Mouse (Mus musculus) A20 (cell line): ENCODE data around the gene Slc12a4.
"Not testable (repeated sequence)": the region's sequence is repeated elsewhere in the genome, so short reads cannot be mapped to it uniquely, and the experiment has no call there.

Source experiments
- DNase-seq: peaks from one replicate; pipeline ENCODE4 v3.0.0-alpha.2; 2011; ENCODE audit warnings: low read depth, low spot score

Gene Slc12a4

GRCm38 (mm10) chr8:105965905-105966341, at the start of gene Slc12a4:
Slc12a4 (minus strand) TSS chr8:105966097.
- peak; percentile 84 for DNase-seq

- DNase-seq, result not testable (repeated sequence)
These were observed 46.3 kb upstream of the Slc12a4 start for GRCm38 (mm10) chr8:106012203-106012602.

- no peak for DNase-seq
These were observed 45.7 kb upstream of the Slc12a4 start, which contains the start of gene Ddx28 for GRCm38 (mm10) chr8:106011643-106011986. Ddx28 (minus strand) TSS chr8:106011882.

- DNase-seq, result peak; percentile 94
These were observed 45.1 kb upstream of the Slc12a4 start for GRCm38 (mm10) chr8:106010748-106011642.

GRCm38 (mm10) chr8:106007891-106008290, 42.0 kb upstream of the Slc12a4 start:
- peak; percentile 44 for DNase-seq

- peak; percentile 39 for DNase-seq
These were observed 41.2 kb upstream of the Slc12a4 start for GRCm38 (mm10) chr8:106007135-106007534.

- peak; percentile 50 for DNase-seq
These were observed 40.5 kb upstream of the Slc12a4 start for GRCm38 (mm10) chr8:106006413-106006812.

- DNase-seq, result no peak
These were observed 40.0 kb upstream of the Slc12a4 start, which contains the start of gene Dpep2nb for GRCm38 (mm10) chr8:106005875-106006274. Dpep2nb (minus strand) TSS chr8:106005975.

- no peak for DNase-seq
These were observed 38.8 kb upstream of the Slc12a4 start for GRCm38 (mm10) chr8:106004538-106005207.

GRCm38 (mm10) chr8:106001908-106002307, 36.0 kb upstream of the Slc12a4 start:
- no peak for DNase-seq

GRCm38 (mm10) chr8:105998971-105999370, 33.1 kb upstream of the Slc12a4 start:
- DNase-seq, result no peak

GRCm38 (mm10) chr8:105996359-105996758, 30.5 kb upstream of the Slc12a4 start:
- DNase-seq, result no peak

- DNase-seq, result peak; percentile 78
These were observed 27.3 kb upstream of the Slc12a4 start for GRCm38 (mm10) chr8:105993226-105993625.

- DNase-seq, result peak; percentile 93
These were observed 26.6 kb upstream of the Slc12a4 start for GRCm38 (mm10) chr8:105992499-105992898.

- no peak for DNase-seq
These were observed 25.6 kb upstream of the Slc12a4 start for GRCm38 (mm10) chr8:105991546-105991945.

- DNase-seq, result peak; percentile 89
These were observed 25.0 kb upstream of the Slc12a4 start, which contains the start of gene Dus2 for GRCm38 (mm10) chr8:105990856-105991387. Dus2 (plus strand) TSS chr8:105991337.

GRCm38 (mm10) chr8:105988546-105988945, 22.6 kb upstream of the Slc12a4 start:
- no peak for DNase-seq

GRCm38 (mm10) chr8:105983406-105983805, 17.5 kb upstream of the Slc12a4 start:
- peak; percentile 15 for DNase-seq

GRCm38 (mm10) chr8:105981146-105981545, 15.2 kb upstream of the Slc12a4 start:
- no peak for DNase-seq

- peak; percentile 53 for DNase-seq
These were observed 13.4 kb upstream of the Slc12a4 start, which contains the start of gene Dpep3 for GRCm38 (mm10) chr8:105979325-105979724. Dpep3 (minus strand) TSS chr8:105979429.

- no peak for DNase-seq
These were observed 9.5 kb upstream of the Slc12a4 start for GRCm38 (mm10) chr8:105975363-105975762.
